Mouse (Mus musculus): Measurements from ENCODE around the gene Dnajb14. TPM values are rescaled to one million over a fixed set of nuclear protein-coding genes. Genes with fewer than 3 reads are reported as not detected.
"Not testable (repeated sequence)": the region's sequence is repeated elsewhere in the genome, so short reads cannot be mapped to it uniquely, and the experiment has no call there.

The Dnajb14 gene
- polyA plus RNA-seq, 1 experiment from 2014 or later, result 12.1 TPM

GRCm38 (mm10) chr3:137897685-137898084 is 30.2 kb downstream of the Dnajb14 start:
- H3K36me3 ChIP-seq (ENCODE audit: insufficient read depth, low read length), result peaks cover 22% of the 10 kb centered on the region; the same call in 1 of the 2 replicates
- no peak overlapping the region for H3K4me3 ChIP-seq (replicated peaks; ENCODE audit: low read depth, low read length)
- DNase-seq (ENCODE audit: low spot score) (no peak), ATAC-seq (replicated peaks; ENCODE audit: low FRiP score, low read depth) (no peak)
- TF ChIP-seq CTCF (IDR thresholded peaks at IDR 0.05; ENCODE audit: low read depth), result no peak
- H3K4me2 ChIP-seq (ENCODE audit: low read length), result no peak overlapping the region
- H3K4me1 ChIP-seq (replicated peaks; ENCODE audit: insufficient read depth, low read length), result no peaks in the 10 kb centered on the region
- no peak overlapping the region for H3K27ac ChIP-seq
- H3K9ac ChIP-seq (ENCODE audit: low read depth, low read length), result no peak overlapping the region
- WGBS, result 85% methylated on average over 5 of the region's 5 CpGs
- no peaks in the 10 kb centered on the region for H3K9me3 ChIP-seq (replicated peaks; ENCODE audit: low read length)
- H3K27me3 ChIP-seq (ENCODE audit: insufficient read depth, low read length), result no peaks in the 10 kb centered on the region

- no peak for ATAC-seq (replicated peaks; ENCODE audit: low FRiP score, low read depth)
- no peak for DNase-seq (ENCODE audit: low spot score)
These were observed 32.7 kb downstream of the Dnajb14 start for GRCm38 (mm10) chr3:137900149-137900548.

GRCm38 (mm10) chr3:137913093-137913492 is 45.6 kb downstream of the Dnajb14 start:
- H3K27ac ChIP-seq, result no peak overlapping the region
- TF ChIP-seq CTCF (IDR thresholded peaks at IDR 0.05; ENCODE audit: low read depth), result no peak
- H3K4me2 ChIP-seq (ENCODE audit: low read length), result no peak overlapping the region
- WGBS, result 56% methylated on average over 2 of the region's 2 CpGs
- no peak overlapping the region for H3K9ac ChIP-seq (ENCODE audit: low read depth, low read length)
- H3K27me3 ChIP-seq (ENCODE audit: insufficient read depth, low read length), result no peaks in the 10 kb centered on the region
- ATAC-seq (replicated peaks; ENCODE audit: low FRiP score, low read depth) (no peak), DNase-seq (ENCODE audit: low spot score) (no peak)
- 0 out of 2 replicates have a peak, but pooled peaks cover 5% of the 10 kb centered on the region for H3K36me3 ChIP-seq (ENCODE audit: insufficient read depth, low read length)
- no peaks in the 10 kb centered on the region for H3K9me3 ChIP-seq (replicated peaks; ENCODE audit: low read length)
- H3K4me3 ChIP-seq (replicated peaks; ENCODE audit: low read depth, low read length), result no peak overlapping the region
- no peaks in the 10 kb centered on the region; the same call in 1 of the 2 replicates for H3K4me1 ChIP-seq (replicated peaks; ENCODE audit: insufficient read depth, low read length)

More at GRCm38 (mm10) chr3:137900149-137900548, 32.7 kb downstream of the Dnajb14 start:
- 85% methylated on average over 10 of the region's 10 CpGs for WGBS
- H3K9ac ChIP-seq (ENCODE audit: low read depth, low read length), result no peak overlapping the region
- no peak overlapping the region for H3K4me2 ChIP-seq (ENCODE audit: low read length)
- no peaks in the 10 kb centered on the region for H3K9me3 ChIP-seq (replicated peaks; ENCODE audit: low read length)
- no peak overlapping the region for H3K27ac ChIP-seq
- no peaks in the 10 kb centered on the region for H3K27me3 ChIP-seq (ENCODE audit: insufficient read depth, low read length)
- H3K4me3 ChIP-seq (replicated peaks; ENCODE audit: low read depth, low read length), result no peak overlapping the region
- H3K4me1 ChIP-seq (replicated peaks; ENCODE audit: insufficient read depth, low read length), result no peaks in the 10 kb centered on the region
- H3K36me3 ChIP-seq (ENCODE audit: insufficient read depth, low read length), result peaks cover 19% of the 10 kb centered on the region; the same call in 1 of the 2 replicates
- TF ChIP-seq CTCF (IDR thresholded peaks at IDR 0.05; ENCODE audit: low read depth), result no peak

GRCm38 (mm10) chr3:137914567-137914966 is 47.1 kb downstream of the Dnajb14 start:
- H3K9ac ChIP-seq (ENCODE audit: low read depth, low read length); H3K4me3 ChIP-seq (replicated peaks; ENCODE audit: low read depth, low read length); H3K4me2 ChIP-seq (ENCODE audit: low read length); H3K27ac ChIP-seq; ATAC-seq (replicated peaks; ENCODE audit: low FRiP score, low read depth); H3K27me3 ChIP-seq (ENCODE audit: insufficient read depth, low read length); H3K9me3 ChIP-seq (replicated peaks; ENCODE audit: low read length); H3K4me1 ChIP-seq (replicated peaks; ENCODE audit: insufficient read depth, low read length); H3K36me3 ChIP-seq (ENCODE audit: insufficient read depth, low read length); DNase-seq (ENCODE audit: low spot score): not testable (repeated sequence)
- WGBS, result no CpG with 5 or more reads among the region's 1 CpGs

GRCm38 (mm10) chr3:137917694-137918171 is 50.3 kb downstream of the Dnajb14 start:
- no peak for TF ChIP-seq CTCF (IDR thresholded peaks at IDR 0.05; ENCODE audit: low read depth)
- Histone ChIP-seq H3K27ac (peak overlapping the region; percentile 66), H3K9ac (ENCODE audit: low read depth, low read length) (peak overlapping the region; percentile 51), H3K4me1 (replicated peaks; ENCODE audit: insufficient read depth, low read length) (no peaks in the 10 kb centered on the region; the same call in 1 of the 2 replicates), H3K4me3 (replicated peaks; ENCODE audit: low read depth, low read length) (peak overlapping the region; percentile 65), H3K27me3 (ENCODE audit: insufficient read depth, low read length) (no peaks in the 10 kb centered on the region), H3K36me3 (ENCODE audit: insufficient read depth, low read length) (peaks cover 6% of the 10 kb centered on the region; the same call in 1 of the 2 replicates), H3K9me3 (replicated peaks; ENCODE audit: low read length) (no peaks in the 10 kb centered on the region), H3K4me2 (ENCODE audit: low read length) (peak overlapping the region; percentile 73)
- DNase-seq (ENCODE audit: low spot score), result no peak
- 23% methylated on average over 12 of the region's 12 CpGs for WGBS
- no peak for ATAC-seq (replicated peaks; ENCODE audit: low FRiP score, low read depth)

- TF ChIP-seq CTCF (IDR thresholded peaks at IDR 0.05; ENCODE audit: low read depth), result peak; percentile 29; the same call in 1 of the 2 replicates
- no peaks in the 10 kb centered on the region; the same call in 1 of the 2 replicates for H3K4me1 ChIP-seq (replicated peaks; ENCODE audit: insufficient read depth, low read length)
- peak within 1 kb of the TSS; percentile 64 for H3K9ac ChIP-seq (ENCODE audit: low read depth, low read length)
- H3K27ac ChIP-seq, result peak within 1 kb of the TSS; percentile 87
- H3K4me2 ChIP-seq (ENCODE audit: low read length), result peak within 1 kb of the TSS; percentile 73
- peak within 1 kb of the TSS; percentile 65 for H3K4me3 ChIP-seq (replicated peaks; ENCODE audit: low read depth, low read length)
- no peaks in the 10 kb centered on the region for H3K27me3 ChIP-seq (ENCODE audit: insufficient read depth, low read length)
- H3K9me3 ChIP-seq (replicated peaks; ENCODE audit: low read length), result no peaks in the 10 kb centered on the region
- peaks cover 6% of the 10 kb centered on the region; the same call in 1 of the 2 replicates for H3K36me3 ChIP-seq (ENCODE audit: insufficient read depth, low read length)
- WGBS, result under 1% methylated on average over 47 of the region's 47 CpGs
- ATAC-seq (replicated peaks; ENCODE audit: low FRiP score, low read depth) (peak; percentile 93), DNase-seq (ENCODE audit: low spot score) (peak; percentile 83)
These were observed 50.9 kb downstream of the Dnajb14 start, which contains the start of gene Lamtor3 for GRCm38 (mm10) chr3:137918172-137918931. TSS of gene Lamtor3 (plus strand) at chr3:137918506.
